Mouse (Mus musculus) cerebellum, adult 2 months (tissue): ENCODE results near the gene Gm28539. TPM values are rescaled to one million over a fixed set of nuclear protein-coding genes. Genes with fewer than 3 reads are reported as not detected.

ENCODE experiments used
- DNase-seq, 2 experiments: peaks; one replicate each; pipeline ENCODE4 v3.0.0; 2021
- H3K27ac ChIP-seq: fragments of 200-500 bp; 2 replicates; pipeline ENCODE4 v1.5.1; 2012; ENCODE audit warnings: low read length, control low read depth, inconsistent platforms; ENCODE audit not compliant: insufficient read depth
- H3K27me3 ChIP-seq: fragments of 200-500 bp; 2 replicates; pipeline ENCODE4 v1.6.1; 2012; ENCODE audit warnings: inconsistent platforms, mild to moderate bottlenecking, low read length, moderate library complexity; ENCODE audit not compliant: control insufficient read depth, insufficient read depth
- H3K4me1 ChIP-seq: fragments of 200-500 bp; 2 replicates; pipeline ENCODE4 v1.6.1; 2011; ENCODE audit warnings: low read length; ENCODE audit not compliant: control insufficient read depth, insufficient read depth
- H3K4me3 ChIP-seq: fragments of 200-500 bp; replicated peaks from 2 replicates; pipeline ENCODE3; 2011; ENCODE audit warnings: mild to moderate bottlenecking, low read depth, low read length, control low read depth; ENCODE audit not compliant: insufficient read depth
- CTCF ChIP-seq: fragments of 200-500 bp; IDR thresholded peaks from 2 replicates; pipeline ENCODE4 v1.5.1; 2011; ENCODE audit warnings: low read depth, mild to moderate bottlenecking, control low read depth, low read length, moderate library complexity, borderline replicate concordance; ENCODE audit not compliant: insufficient read depth
- POLR2A ChIP-seq: fragments of 200-500 bp; IDR thresholded peaks from 2 replicates; pipeline ENCODE4 v1.6.1; 2011; ENCODE audit warnings: low read length, control low read depth, borderline replicate concordance; ENCODE audit not compliant: insufficient read depth
- WGBS: fragments of 180-500 bp; shearing (Covaris S2); methylation state at CpG from one replicate; pipeline ENCODE4 v1.1.7; 2018; 5-methylcytosine and 5-hydroxymethylcytosine counted together
- polyA plus RNA-seq: library from polyadenylated mRNA; depleted of rRNA; stranded (reverse); fragments of >200 nt; gene quantifications from 2 replicates; pipeline ENCODE4 v1.2.3, GENCODE M21; 2012; rRNA removed

Gm28539 gene
- polyA plus RNA-seq = 0.08 TPM in 1 of 2 replicates, not detected in the other

DNA sequence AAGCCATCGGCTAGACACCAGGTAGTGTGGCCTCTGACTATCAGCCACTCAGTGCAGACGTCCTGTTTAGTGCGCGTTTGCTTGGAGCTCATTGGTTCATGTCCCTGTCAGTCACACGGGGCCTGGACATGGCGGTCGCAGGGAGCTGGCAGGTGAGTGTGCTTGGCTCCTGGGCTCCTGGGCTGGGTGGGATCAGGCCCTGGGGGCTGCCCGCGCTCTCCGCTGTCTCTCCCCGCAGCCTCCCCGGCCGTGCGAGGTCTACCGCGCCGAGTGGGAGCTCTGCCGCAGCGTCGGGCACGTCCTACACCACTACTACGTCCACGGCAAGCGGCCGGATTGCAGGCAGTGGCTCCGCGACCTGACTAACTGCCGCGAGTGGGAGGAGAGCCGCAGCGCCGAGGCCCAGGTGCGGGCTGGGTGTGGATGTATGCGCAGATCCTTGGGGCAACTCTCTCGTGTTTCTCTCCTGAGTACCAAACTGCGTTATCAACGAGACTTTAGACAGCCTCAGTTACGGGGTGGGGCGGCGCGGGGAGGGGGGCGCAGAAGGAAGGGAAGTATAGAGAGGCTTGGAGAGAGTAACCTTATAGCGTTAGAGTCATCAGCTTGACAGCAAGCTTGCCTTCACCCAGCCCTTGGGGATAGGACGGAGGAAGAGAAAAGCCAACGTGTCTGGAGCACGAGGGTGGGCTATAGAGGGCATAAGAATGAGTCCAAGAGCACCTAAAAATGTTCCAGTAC is at the start of gene Gm28539, which contains the start of gene 2510002D24Rik:
Gene Gm28539, plus strand, starts transcription at position 117 of the 741 bp plus-strand sequence.
Gene 2510002D24Rik, plus strand, starts transcription at position 111 of the 741 bp plus-strand sequence.
- H3K27me3 ChIP-seq = no peaks in the 10 kb centered on the region
- H3K4me3 ChIP-seq = peak within 1 kb of the TSS; percentile 77
- H3K27ac ChIP-seq = peak within 1 kb of the TSS; percentile 69
- TF ChIP-seq POLR2A (peak; percentile 92), CTCF (no peak)
- peak; percentile 98 for DNase-seq
- no peaks in the 10 kb centered on the region for H3K4me1 ChIP-seq
- WGBS = under 1% methylated on average over 46 of the region's 46 CpGs

DNA sequence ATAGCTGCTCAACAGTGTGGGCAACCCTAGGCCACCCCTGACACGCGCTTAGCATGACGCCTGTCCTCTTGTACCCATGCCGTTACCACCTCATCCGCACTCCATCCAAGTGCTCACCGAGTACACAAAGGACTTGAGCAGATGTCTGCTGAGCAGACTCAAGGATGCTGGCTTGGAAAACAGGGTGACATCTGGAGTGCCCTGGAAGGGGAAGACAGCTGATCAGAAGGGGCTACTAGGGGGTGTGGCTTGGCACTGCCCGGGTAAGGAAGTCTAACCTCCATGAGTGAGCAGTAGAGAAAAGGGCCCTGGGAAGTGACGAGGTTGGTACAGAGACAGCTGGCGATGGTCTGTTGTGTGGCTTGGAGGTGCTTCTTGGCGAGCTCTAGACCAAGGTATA is 49.7 kb upstream of the Gm28539 start:
- Histone ChIP-seq H3K4me3 (no peak overlapping the region), H3K27ac (no peak overlapping the region), H3K27me3 (no peaks in the 10 kb centered on the region), H3K4me1 (no peaks in the 10 kb centered on the region)
- no peak for TF ChIP-seq CTCF
- TF ChIP-seq POLR2A = no peak
- no peak for DNase-seq
- 59% methylated on average over 10 of the region's 10 CpGs for WGBS

DNA sequence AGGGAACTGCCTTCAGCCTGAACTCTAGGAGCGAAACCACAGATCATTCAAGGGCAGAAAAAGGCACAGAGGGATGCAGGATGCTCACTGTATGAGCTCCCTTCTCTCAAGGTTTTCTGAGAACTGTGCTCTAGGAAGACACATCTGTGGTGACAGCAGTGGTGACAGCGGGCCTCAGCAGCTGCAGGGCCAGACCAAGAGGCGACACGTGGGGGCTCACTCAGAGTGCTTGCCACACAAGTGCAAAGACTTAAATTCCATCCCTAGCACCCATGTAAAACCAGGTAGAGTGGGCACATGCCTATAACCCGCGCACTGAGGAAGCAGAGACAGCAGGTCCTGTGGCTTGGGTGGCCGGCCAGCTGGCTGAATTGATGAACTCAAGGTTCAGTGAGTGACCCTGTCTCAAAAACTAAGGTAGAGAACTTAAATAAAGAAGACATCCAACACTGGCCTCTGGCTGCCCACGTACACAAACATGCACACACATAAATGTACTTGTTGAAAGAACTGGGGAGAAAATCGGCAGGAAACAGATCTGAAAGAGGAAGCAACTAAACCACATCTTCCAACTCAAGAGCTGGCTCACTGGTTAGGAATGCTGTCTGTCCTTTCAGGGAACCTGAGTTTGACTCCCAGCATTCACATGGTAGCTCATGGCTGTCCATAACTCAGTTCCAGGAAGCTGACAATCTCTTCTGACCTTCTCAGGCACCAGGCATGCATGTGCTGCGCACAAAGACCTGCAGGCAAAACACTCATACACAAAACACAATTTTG is 47.6 kb upstream of the Gm28539 start:
- DNase-seq = no peak
- Histone ChIP-seq H3K27me3 (no peaks in the 10 kb centered on the region), H3K4me1 (no peaks in the 10 kb centered on the region), H3K27ac (no peak overlapping the region), H3K4me3 (no peak overlapping the region)
- TF ChIP-seq CTCF (no peak), POLR2A (no peak)
- 93% methylated on average over 10 of the region's 10 CpGs for WGBS

DNA sequence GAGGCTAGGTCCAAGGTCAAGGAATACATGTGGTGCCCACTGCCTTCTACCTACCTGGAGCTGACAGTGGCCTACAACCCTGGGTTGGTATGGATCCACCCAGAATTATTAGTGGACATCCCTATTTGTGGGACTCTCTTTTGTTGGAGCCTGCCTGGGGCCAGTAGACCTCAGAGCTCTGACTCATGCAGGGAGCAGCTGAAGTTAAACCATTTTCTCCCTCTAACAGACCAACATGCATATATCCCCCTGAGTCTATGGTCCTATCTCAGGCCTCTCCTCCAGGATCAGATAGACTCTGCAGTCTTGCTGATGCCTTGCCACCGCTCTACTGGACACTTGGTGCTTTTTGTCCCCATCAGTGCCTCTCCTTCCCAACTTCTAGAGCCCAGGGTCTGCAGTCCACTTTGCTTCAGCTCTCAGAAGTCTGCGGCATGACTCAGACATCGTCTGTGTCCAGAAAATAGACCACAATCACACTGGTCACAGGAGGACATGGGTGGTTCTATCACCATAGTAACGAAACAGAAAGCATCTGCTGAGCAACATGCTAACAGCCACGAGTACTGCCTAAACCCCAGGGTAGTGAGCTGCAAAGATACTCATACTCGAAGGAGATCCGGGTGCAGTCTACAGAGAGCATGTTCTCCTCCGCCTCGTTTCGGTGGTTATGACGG is 41.0 kb upstream of the Gm28539 start:
- H3K27ac ChIP-seq = no peak overlapping the region
- H3K27me3 ChIP-seq = no peaks in the 10 kb centered on the region
- no peaks in the 10 kb centered on the region for H3K4me1 ChIP-seq
- H3K4me3 ChIP-seq = no peak overlapping the region
- no peak for TF ChIP-seq POLR2A
- no peak for TF ChIP-seq CTCF
- no peak for DNase-seq
- 65% methylated on average over 11 of the region's 11 CpGs for WGBS

DNA sequence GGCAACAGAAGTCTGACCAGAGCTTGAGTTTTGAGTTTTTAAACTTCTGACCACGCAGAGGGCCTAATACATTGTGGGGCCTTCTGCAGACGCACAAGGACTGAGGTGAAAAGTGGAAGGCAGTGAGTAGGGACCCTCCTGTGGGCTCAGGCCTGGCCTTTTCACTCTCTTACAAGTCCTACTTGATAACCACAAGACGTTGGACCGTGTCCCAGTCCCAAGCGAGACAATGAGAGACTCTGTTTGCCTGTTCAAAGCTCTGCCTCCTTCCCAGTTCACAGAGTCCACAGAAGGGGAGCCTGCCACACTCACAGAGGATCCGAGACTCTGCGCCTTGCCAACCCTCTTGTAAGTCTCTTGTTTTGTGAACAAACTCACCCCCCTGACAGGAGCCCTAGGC is 39.7 kb upstream of the Gm28539 start:
- no peak overlapping the region for H3K27ac ChIP-seq
- TF ChIP-seq POLR2A = no peak
- no peak for TF ChIP-seq CTCF
- H3K27me3 ChIP-seq = no peaks in the 10 kb centered on the region
- DNase-seq = no peak
- H3K4me1 ChIP-seq = no peaks in the 10 kb centered on the region
- H3K4me3 ChIP-seq = no peak overlapping the region
- 69% methylated on average over 7 of the region's 7 CpGs for WGBS

DNA sequence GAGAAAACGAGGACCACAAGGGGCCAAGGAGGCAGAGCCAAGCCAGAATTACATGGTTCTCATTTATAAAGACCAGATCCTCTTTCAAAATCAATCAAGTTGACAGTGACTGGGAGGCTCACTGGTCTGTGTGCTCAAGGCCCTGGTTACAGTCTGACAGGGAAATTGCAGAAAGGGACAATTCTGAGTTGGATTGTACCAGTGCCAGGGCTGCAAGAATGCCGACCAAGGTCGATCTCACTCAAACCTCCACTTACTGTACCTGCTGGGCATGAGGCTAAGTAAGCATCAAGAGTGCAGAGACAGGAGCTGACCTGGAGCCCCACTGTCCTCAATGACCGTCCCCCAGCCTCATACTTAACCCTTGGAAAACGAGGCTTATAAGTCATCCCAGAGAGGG is 38.2 kb upstream of the Gm28539 start:
- no peak for DNase-seq
- Histone ChIP-seq H3K4me3 (no peak overlapping the region), H3K27me3 (no peaks in the 10 kb centered on the region), H3K27ac (no peak overlapping the region), H3K4me1 (no peaks in the 10 kb centered on the region)
- TF ChIP-seq CTCF = no peak
- TF ChIP-seq POLR2A = no peak
- WGBS = 88% methylated on average over 5 of the region's 5 CpGs

DNA sequence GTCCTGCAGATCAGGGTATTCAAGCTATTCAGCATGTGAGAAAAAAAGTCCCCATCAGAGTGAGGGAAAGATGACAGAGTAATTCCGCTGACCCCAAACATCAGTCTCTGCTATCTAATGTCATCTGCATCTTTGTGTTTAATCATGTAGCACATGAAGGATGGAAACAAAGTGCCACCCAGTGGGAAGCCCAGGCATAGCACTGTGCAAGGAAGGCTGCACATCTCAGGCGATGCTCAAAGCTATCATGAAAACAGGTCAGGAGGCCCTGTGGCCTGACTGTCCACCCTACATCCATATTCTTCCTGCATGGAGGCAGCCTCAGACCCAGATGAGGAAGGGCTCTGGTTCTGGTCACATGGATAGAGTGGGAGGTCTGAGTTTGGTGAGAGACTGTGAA is 37.5 kb upstream of the Gm28539 start:
- H3K4me1 ChIP-seq = no peaks in the 10 kb centered on the region
- DNase-seq = peak; percentile 25 to 39
- H3K4me3 ChIP-seq = no peak overlapping the region
- TF ChIP-seq CTCF (peak; percentile 74), POLR2A (no peak)
- H3K27ac ChIP-seq = no peak overlapping the region
- H3K27me3 ChIP-seq = no peaks in the 10 kb centered on the region
- 31% methylated on average over 2 of the region's 2 CpGs for WGBS
